Mouse (Mus musculus): ENCODE results near the gene Cyth1. TPM values are rescaled to one million over a fixed set of nuclear protein-coding genes. Genes with fewer than 3 reads are reported as not detected.

Gene Cyth1
- total and polyA plus RNA-seq, 3 experiments: 49.7 to 108 (median 79.7) TPM

GRCm38 (mm10) chr11:118285791-118286190 is 37.4 kb upstream of the Cyth1 start:
- in situ Hi-C loops (cut with MboI; ENCODE audit: low pct_ligation_motif_present, low pct_unique_long_range_greater_than_20kb, low sequenced_read_pairs) (no loop called here), dilution Hi-C loops (cut with MboI; ENCODE audit: extremely low pct_ligation_motif_present, extremely low pct_unique_long_range_greater_than_20kb, low sequenced_read_pairs) (no loop called here)
- Histone ChIP-seq H3K36me3 (replicated peaks in 1 of 2; ENCODE audit: control insufficient read depth in 1 of 2, insufficient read depth in 1 of 2, low read length in 1 of 2) (peaks cover 59 to 74% of the 10 kb centered on the region in 2 experiments), H3K79me2 (replicated peaks; ENCODE audit: control insufficient read depth, extremely low read depth, insufficient read depth, poor library complexity, severe bottlenecking) (peaks cover 31% of the 10 kb centered on the region), H3K27ac (ENCODE audit: insufficient read depth, low read depth) (no peak overlapping the region), H3K4me3 (replicated peaks in 1 of 3; ENCODE audit: low read depth in 2 of 3, low read length in 2 of 3, poor library complexity in 1 of 3) (no peak overlapping the region), H3K4me1 (ENCODE audit: control insufficient read depth in 1 of 2, insufficient read depth in 2 of 2) (peaks cover 2 to 20% of the 10 kb centered on the region in 2 experiments; a peak in 3 of 4 replicates), H3K9ac (ENCODE audit: insufficient read depth, low read depth) (no peak overlapping the region), H3K4me2 (ENCODE audit: insufficient read depth, low read depth, poor library complexity, severe bottlenecking) (no peak overlapping the region), H3K27me3 (replicated peaks) (no peaks in the 10 kb centered on the region), H3K9me3 (replicated peaks; ENCODE audit: low read length) (no peaks in the 10 kb centered on the region)
- TF ChIP-seq POLR2AphosphoS2 (IDR thresholded peaks at IDR 0.05; ENCODE audit: low read depth, low read length) (no peak), MAX (IDR thresholded peaks at IDR 0.05; ENCODE audit: low read length) (no peak), RCOR1 (conservative IDR thresholded peaks at IDR 0.05; ENCODE audit: low read depth, low read length) (no peak), SMC3 (IDR thresholded peaks at IDR 0.05; ENCODE audit: low read depth, low read length) (no peak), KAT2A (IDR thresholded peaks at IDR 0.05; ENCODE audit: insufficient replicate concordance, low read length) (no peak), MYC (IDR thresholded peaks at IDR 0.05; ENCODE audit: low read depth, low read length) (no peak), PAX5 (IDR thresholded peaks at IDR 0.05; ENCODE audit: low read length) (no peak), ZNF384 (IDR thresholded peaks at IDR 0.05; ENCODE audit: low read depth, low read length) (no peak), NELFE (IDR thresholded peaks at IDR 0.05; ENCODE audit: low read depth, low read length) (no peak), BHLHE40 (IDR thresholded peaks at IDR 0.05; ENCODE audit: low read depth, low read length) (no peak), ZKSCAN1 (IDR thresholded peaks at IDR 0.05; ENCODE audit: borderline replicate concordance, low read depth, low read length) (no peak), SIN3A (IDR thresholded peaks at IDR 0.05; ENCODE audit: low read length) (no peak)
- no peak for DNase-seq (ENCODE audit: extremely low read depth)

GRCm38 (mm10) chr11:118280218-118280617 is 31.8 kb upstream of the Cyth1 start:
- H3K27ac ChIP-seq (ENCODE audit: insufficient read depth, low read depth): no peak overlapping the region

More at GRCm38 (mm10) chr11:118280218-118280617, 31.8 kb upstream of the Cyth1 start:
- no peak for TF ChIP-seq MAZ (IDR thresholded peaks at IDR 0.05; ENCODE audit: low read depth, low read length)
- TF ChIP-seq NELFE (IDR thresholded peaks at IDR 0.05; ENCODE audit: low read depth, low read length): no peak
- TF ChIP-seq TCF12 (IDR thresholded peaks at IDR 0.05; ENCODE audit: low read depth, low read length): no peak
- TF ChIP-seq BHLHE40 (IDR thresholded peaks at IDR 0.05; ENCODE audit: low read depth, low read length): no peak
- no peak for TF ChIP-seq JUND (conservative IDR thresholded peaks at IDR 0.05; ENCODE audit: low read depth, low read length)
- TF ChIP-seq MAX (IDR thresholded peaks at IDR 0.05; ENCODE audit: low read length): no peak
- TF ChIP-seq ZC3H11A (IDR thresholded peaks at IDR 0.05; ENCODE audit: low read depth, low read length): no peak
- TF ChIP-seq ELF1 (IDR thresholded peaks at IDR 0.05; ENCODE audit: low read depth, low read length): no peak
- TF ChIP-seq EP300 (IDR thresholded peaks at IDR 0.05; ENCODE audit: low read length): no peak
- H3K79me2 ChIP-seq (replicated peaks; ENCODE audit: control insufficient read depth, extremely low read depth, insufficient read depth, poor library complexity, severe bottlenecking): no peaks in the 10 kb centered on the region; the same call in 1 of the 2 replicates
- no peak overlapping the region for H3K9ac ChIP-seq (ENCODE audit: insufficient read depth, low read depth)
- H3K27me3 ChIP-seq (replicated peaks): no peaks in the 10 kb centered on the region
- dilution Hi-C loops (cut with MboI; ENCODE audit: extremely low pct_ligation_motif_present, extremely low pct_unique_long_range_greater_than_20kb, low sequenced_read_pairs) (no loop called here), in situ Hi-C loops (cut with MboI; ENCODE audit: low pct_ligation_motif_present, low pct_unique_long_range_greater_than_20kb, low sequenced_read_pairs) (no loop called here)
- peaks cover 86 to 99% of the 10 kb centered on the region in 2 experiments for H3K36me3 ChIP-seq (replicated peaks in 1 of 2; ENCODE audit: control insufficient read depth in 1 of 2, insufficient read depth in 1 of 2, low read length in 1 of 2)
- H3K4me1 ChIP-seq (ENCODE audit: control insufficient read depth in 1 of 2, insufficient read depth in 2 of 2): peaks cover 25 to 36% of the 10 kb centered on the region in 2 experiments
- H3K4me2 ChIP-seq (ENCODE audit: insufficient read depth, low read depth, poor library complexity, severe bottlenecking): no peak overlapping the region
- DNase-seq (ENCODE audit: extremely low read depth): no peak
- no peak overlapping the region for H3K4me3 ChIP-seq (replicated peaks in 1 of 3; ENCODE audit: low read depth in 2 of 3, low read length in 2 of 3, poor library complexity in 1 of 3)
- no peaks in the 10 kb centered on the region for H3K9me3 ChIP-seq (replicated peaks; ENCODE audit: low read length)
